Mouse (Mus musculus) embryonic facial prominence, embryonic 13.5 days (tissue): Measurements from ENCODE around the gene Habp2. TPM values are rescaled to one million over a fixed set of nuclear protein-coding genes. Genes with fewer than 3 reads are reported as not detected.

Experiments used
- ATAC-seq: fragments of 200-750 bp; cut with Nextera tagmentation; 2 replicates; pipeline ENCODE4 v1.8.0; 2017; ENCODE audit warnings: low read depth; ENCODE audit not compliant: insufficient number of reproducible peaks, insufficient read depth, low FRiP score, low TSS enrichment
- H3K27ac ChIP-seq: fragments of 300-500 bp; sonication (generic); 2 replicates; pipeline ENCODE4 v1.5.1; 2015; ENCODE audit warnings: moderate library complexity, mild to moderate bottlenecking, inconsistent platforms
- H3K27me3 ChIP-seq: fragments of 300-500 bp; sonication (generic); 2 replicates; pipeline ENCODE4 v1.6.1; 2015; ENCODE audit warnings: mild to moderate bottlenecking, inconsistent platforms
- H3K36me3 ChIP-seq: fragments of 300-500 bp; sonication (generic); 2 replicates; pipeline ENCODE4 v1.6.1; 2015; ENCODE audit warnings: mild to moderate bottlenecking, inconsistent platforms
- H3K4me1 ChIP-seq: fragments of 300-500 bp; sonication (generic); 2 replicates; pipeline ENCODE4 v1.6.1; 2015; ENCODE audit warnings: inconsistent platforms
- H3K4me2 ChIP-seq: fragments of 300-500 bp; sonication (generic); 2 replicates; pipeline ENCODE4 v1.6.1; 2015; ENCODE audit warnings: moderate library complexity, mild to moderate bottlenecking, inconsistent platforms
- H3K4me3 ChIP-seq: fragments of 300-500 bp; sonication (generic); 2 replicates; pipeline ENCODE4 v1.5.1; 2015; ENCODE audit warnings: mild to moderate bottlenecking, inconsistent platforms
- H3K9ac ChIP-seq: fragments of 300-500 bp; sonication (generic); 2 replicates; pipeline ENCODE4 v1.6.1; 2015; ENCODE audit warnings: mild to moderate bottlenecking, inconsistent platforms
- H3K9me3 ChIP-seq: fragments of 300-500 bp; sonication (generic); 2 replicates; pipeline ENCODE4 v1.6.1; 2016; ENCODE audit warnings: inconsistent platforms
- WGBS: fragments of 180-500 bp; shearing (Covaris S2); methylation state at CpG from one replicate; pipeline ENCODE4 v1.1.7; 2015; ENCODE audit warnings: mixed read lengths; 5-methylcytosine and 5-hydroxymethylcytosine counted together
- polyA plus RNA-seq: library from polyadenylated mRNA; unstranded; fragments of >200 nt; fragmentation: Nextera tagmentation; extraction: Ambion mirVana; gene quantifications from 2 replicates; pipeline ENCODE4 v1.2.1, GENCODE M21; 2015

Gene Habp2
- polyA plus RNA-seq, 1 experiment from 2014 or later = not detected

GRCm38 (mm10) chr19:56363721-56364460, 77.0 kb downstream of the Habp2 start:
- no peak for ATAC-seq
- no peak overlapping the region for H3K4me2 ChIP-seq

GRCm38 (mm10) chr19:56364563-56364962, 77.6 kb downstream of the Habp2 start:
- Histone ChIP-seq H3K9ac (no peak overlapping the region), H3K9me3 (no peaks in the 10 kb centered on the region), H3K27me3 (no peaks in the 10 kb centered on the region), H3K27ac (no peak overlapping the region), H3K4me1 (no peaks in the 10 kb centered on the region), H3K4me2 (no peak overlapping the region), H3K4me3 (no peak overlapping the region), H3K36me3 (no peaks in the 10 kb centered on the region)
- ATAC-seq = no peak
- 80% methylated on average over 8 of the region's 8 CpGs for WGBS

More at GRCm38 (mm10) chr19:56363721-56364460, 77.0 kb downstream of the Habp2 start:
- Histone ChIP-seq H3K27ac (no peak overlapping the region), H3K9ac (no peak overlapping the region), H3K36me3 (no peaks in the 10 kb centered on the region), H3K9me3 (no peaks in the 10 kb centered on the region), H3K4me1 (no peaks in the 10 kb centered on the region), H3K27me3 (no peaks in the 10 kb centered on the region), H3K4me3 (no peak overlapping the region)
- WGBS = 69% methylated on average over 15 of the region's 15 CpGs

GRCm38 (mm10) chr19:56366168-56366567, 79.2 kb downstream of the Habp2 start:
- H3K9me3 ChIP-seq = no peaks in the 10 kb centered on the region
- H3K4me1 ChIP-seq = no peaks in the 10 kb centered on the region
- H3K4me3 ChIP-seq = no peak overlapping the region
- no peak for ATAC-seq
- H3K36me3 ChIP-seq = no peaks in the 10 kb centered on the region
- H3K27me3 ChIP-seq = no peaks in the 10 kb centered on the region
- WGBS = 84% methylated on average over 11 of the region's 11 CpGs
- no peak overlapping the region for H3K9ac ChIP-seq
- H3K4me2 ChIP-seq = no peak overlapping the region
- no peak overlapping the region for H3K27ac ChIP-seq

GRCm38 (mm10) chr19:56366625-56367024, 79.7 kb downstream of the Habp2 start:
- H3K27ac ChIP-seq = no peak overlapping the region
- no peaks in the 10 kb centered on the region for H3K27me3 ChIP-seq
- WGBS = 77% methylated on average over 9 of the region's 9 CpGs
- no peak overlapping the region for H3K4me2 ChIP-seq
- no peaks in the 10 kb centered on the region for H3K4me1 ChIP-seq
- H3K36me3 ChIP-seq = no peaks in the 10 kb centered on the region
- no peaks in the 10 kb centered on the region for H3K9me3 ChIP-seq
- H3K9ac ChIP-seq = no peak overlapping the region
- ATAC-seq = no peak
- H3K4me3 ChIP-seq = no peak overlapping the region

GRCm38 (mm10) chr19:56367778-56368177, 80.8 kb downstream of the Habp2 start:
- H3K9ac ChIP-seq = no peak overlapping the region
- ATAC-seq = no peak
- H3K27ac ChIP-seq = no peak overlapping the region
- no peaks in the 10 kb centered on the region for H3K36me3 ChIP-seq
- no peaks in the 10 kb centered on the region for H3K4me1 ChIP-seq
- H3K4me3 ChIP-seq = no peak overlapping the region
- WGBS = 81% methylated on average over 7 of the region's 7 CpGs
- H3K4me2 ChIP-seq = no peak overlapping the region
- H3K27me3 ChIP-seq = no peaks in the 10 kb centered on the region
- no peaks in the 10 kb centered on the region for H3K9me3 ChIP-seq

GRCm38 (mm10) chr19:56368912-56369311, 82.0 kb downstream of the Habp2 start:
- Histone ChIP-seq H3K27me3 (no peaks in the 10 kb centered on the region), H3K36me3 (no peaks in the 10 kb centered on the region), H3K4me2 (no peak overlapping the region), H3K9me3 (no peaks in the 10 kb centered on the region), H3K4me1 (no peaks in the 10 kb centered on the region), H3K4me3 (no peak overlapping the region), H3K27ac (no peak overlapping the region), H3K9ac (no peak overlapping the region)
- 87% methylated on average over 7 of the region's 7 CpGs for WGBS
- ATAC-seq = no peak

Other genes with a start within 250 kb of the Habp2 start
- gene Nrap, start 102.9 kb downstream of the Habp2 start, polyA plus RNA-seq = 0.10 and 0.65 TPM in 2 replicates
- gene Casp7, start 110.0 kb downstream of the Habp2 start, polyA plus RNA-seq = 29.1 and 29.6 TPM in 2 replicates
- 0.65 and 0.84 TPM in 2 replicates for gene Plekhs1, start 174.5 kb downstream of the Habp2 start, polyA plus RNA-seq